Mouse (Mus musculus) forelimb bud, embryonic 11.5 days (tissue): ENCODE measurements at regions not wholly inside any gene's neighbourhood (a gene's known extent, or its start where the extent isn't known, plus 50 kb on each side); places are given as distances from the start of the nearest gene placed in this dataset.
A peak's percentile ranks its signal among the peaks of the same experiment; 100 is the strongest.
"Not testable (repeated sequence)": the region's sequence is repeated elsewhere in the genome, so short reads cannot be mapped to it uniquely, and the experiment has no call there.

Source experiments
- DNase-seq: peaks from one replicate; pipeline ENCODE4 v3.0.0-alpha.2; 2012; ENCODE audit warnings: low read depth, low spot score

GRCm38 (mm10) chr3:117265790-117266189 is 94.9 kb downstream of the Plppr4 start:
- no peak for DNase-seq

- DNase-seq = no peak
Measured at GRCm38 (mm10) chr3:117247833-117248232, 112.8 kb downstream of the Plppr4 start.

- DNase-seq = no peak
Measured at GRCm38 (mm10) chr3:117241810-117242209, 118.9 kb downstream of the Plppr4 start.

GRCm38 (mm10) chr3:117226616-117227015 is 134.1 kb downstream of the Plppr4 start:
- no peak for DNase-seq

GRCm38 (mm10) chr3:117225041-117225440 is 135.6 kb downstream of the Plppr4 start:
- no peak for DNase-seq

- no peak for DNase-seq
Measured at GRCm38 (mm10) chr3:117217952-117218351, 142.7 kb downstream of the Plppr4 start.

- DNase-seq = no peak
Measured at GRCm38 (mm10) chr3:117191903-117192302, 168.8 kb downstream of the Plppr4 start.

GRCm38 (mm10) chr3:117188782-117189500 is 171.7 kb downstream of the Plppr4 start:
- no peak for DNase-seq

- no peak for DNase-seq
Measured at GRCm38 (mm10) chr3:117183654-117184184, 177.0 kb downstream of the Plppr4 start.

- no peak for DNase-seq
Measured at GRCm38 (mm10) chr3:117169740-117170139, 190.9 kb downstream of the Plppr4 start.

GRCm38 (mm10) chr3:117163046-117163445 is 194.3 kb upstream of the Palmd start:
- DNase-seq = peak; percentile 51

- DNase-seq = not testable (repeated sequence)
Measured at GRCm38 (mm10) chr3:117160689-117161088, 191.9 kb upstream of the Palmd start.

GRCm38 (mm10) chr3:117155274-117155673 is 186.5 kb upstream of the Palmd start:
- no peak for DNase-seq

- DNase-seq = no peak
Measured at GRCm38 (mm10) chr3:117153011-117153473, 184.3 kb upstream of the Palmd start.

- no peak for DNase-seq
Measured at GRCm38 (mm10) chr3:117152414-117152813, 183.6 kb upstream of the Palmd start.

GRCm38 (mm10) chr3:117147414-117147813 is 178.6 kb upstream of the Palmd start:
- DNase-seq = no peak

GRCm38 (mm10) chr3:117139835-117140234 is 171.0 kb upstream of the Palmd start:
- DNase-seq = no peak

- DNase-seq = no peak
Measured at GRCm38 (mm10) chr3:117138720-117139119, 169.9 kb upstream of the Palmd start.

GRCm38 (mm10) chr3:117132897-117133296 is 164.1 kb upstream of the Palmd start:
- DNase-seq = no peak

GRCm38 (mm10) chr3:117122211-117122610 is 153.4 kb upstream of the Palmd start:
- DNase-seq = no peak

GRCm38 (mm10) chr3:117120086-117121055 is 151.6 kb upstream of the Palmd start:
- peak; percentile 54 for DNase-seq

- no peak for DNase-seq
Measured at GRCm38 (mm10) chr3:117119576-117119975, 150.8 kb upstream of the Palmd start.
